Mouse (Mus musculus) telencephalon, adult 2 months (tissue): ENCODE results near the gene Raver2.

Experiments
- DNase-seq: peaks from one replicate; pipeline ENCODE4 v3.0.0-alpha.2; 2011; ENCODE audit warnings: low read depth, low spot score

The Raver2 gene

GRCm38 (mm10) chr4:101093292-101093691, 24.5 kb downstream of the Raver2 start:
- DNase-seq, result no peak

GRCm38 (mm10) chr4:101107122-101107521, 38.3 kb downstream of the Raver2 start:
- no peak for DNase-seq

- DNase-seq, result no peak
These were observed 52.2 kb downstream of the Raver2 start for GRCm38 (mm10) chr4:101121002-101121401.

GRCm38 (mm10) chr4:101135013-101135412, 66.2 kb downstream of the Raver2 start:
- no peak for DNase-seq

- DNase-seq, result no peak
These were observed 67.1 kb downstream of the Raver2 start for GRCm38 (mm10) chr4:101135909-101136308.

- no peak for DNase-seq
These were observed 69.2 kb downstream of the Raver2 start for GRCm38 (mm10) chr4:101137975-101138374.

- no peak for DNase-seq
These were observed 73.0 kb downstream of the Raver2 start for GRCm38 (mm10) chr4:101141768-101142167.

GRCm38 (mm10) chr4:101143901-101144300, 75.1 kb downstream of the Raver2 start:
- DNase-seq, result no peak

GRCm38 (mm10) chr4:101144361-101144760, 75.6 kb downstream of the Raver2 start:
- DNase-seq, result no peak

GRCm38 (mm10) chr4:101144790-101145189, 76.0 kb downstream of the Raver2 start:
- no peak for DNase-seq

GRCm38 (mm10) chr4:101146047-101146745, 77.4 kb downstream of the Raver2 start:
- DNase-seq, result peak; percentile 60

- DNase-seq, result no peak
These were observed 78.3 kb downstream of the Raver2 start for GRCm38 (mm10) chr4:101146891-101147655.

GRCm38 (mm10) chr4:101155541-101155940, 86.8 kb downstream of the Raver2 start:
- DNase-seq, result no peak

GRCm38 (mm10) chr4:101157476-101157875, 88.7 kb downstream of the Raver2 start:
- no peak for DNase-seq

- peak; percentile 70 for DNase-seq
These were observed 89.5 kb downstream of the Raver2 start for GRCm38 (mm10) chr4:101158282-101158681.

GRCm38 (mm10) chr4:101159191-101159764, 90.5 kb downstream of the Raver2 start:
- DNase-seq, result no peak

GRCm38 (mm10) chr4:101160821-101161220, 92.0 kb downstream of the Raver2 start:
- DNase-seq, result no peak

GRCm38 (mm10) chr4:101164189-101164588, 95.4 kb downstream of the Raver2 start:
- DNase-seq, result no peak

- DNase-seq, result no peak
These were observed 95.9 kb downstream of the Raver2 start for GRCm38 (mm10) chr4:101164673-101165072.

GRCm38 (mm10) chr4:101165776-101166175, 97.0 kb downstream of the Raver2 start:
- DNase-seq, result no peak

- DNase-seq, result no peak
These were observed 99.0 kb downstream of the Raver2 start for GRCm38 (mm10) chr4:101167777-101168176.

- DNase-seq, result no peak
These were observed 99.5 kb downstream of the Raver2 start for GRCm38 (mm10) chr4:101168189-101168778.
